Mouse (Mus musculus) NIH3T3 (cell line): ENCODE results near the gene Usp2.
A peak's percentile ranks its signal among the peaks of the same experiment; 100 is the strongest.

Experiments
- DNase-seq: peaks from one replicate; pipeline ENCODE4 v3.0.0-alpha.2; 2012; ENCODE audit warnings: low read depth

The Usp2 gene

GRCm38 (mm10) chr9:44093612-44094503 lies 27.0 kb downstream of the Usp2 start:
- DNase-seq: peak; percentile 58

GRCm38 (mm10) chr9:44094737-44095136 lies 27.9 kb downstream of the Usp2 start:
- no peak for DNase-seq

GRCm38 (mm10) chr9:44095781-44096180 lies 29.0 kb downstream of the Usp2 start:
- no peak for DNase-seq

- no peak for DNase-seq
These were observed 29.7 kb downstream of the Usp2 start for GRCm38 (mm10) chr9:44096536-44096935.

- DNase-seq: no peak
These were observed 34.7 kb downstream of the Usp2 start, which contains the start of gene Mfrp for GRCm38 (mm10) chr9:44101490-44101889. Gene Mfrp, plus strand, starts transcription at chr9:44101729.

- DNase-seq: peak; percentile 27
These were observed 38.1 kb downstream of the Usp2 start for GRCm38 (mm10) chr9:44104881-44105280.

GRCm38 (mm10) chr9:44105781-44106180 lies 39.0 kb downstream of the Usp2 start:
- DNase-seq: peak; percentile 23

- DNase-seq: no peak
These were observed 39.4 kb downstream of the Usp2 start for GRCm38 (mm10) chr9:44106182-44106581.

GRCm38 (mm10) chr9:44106596-44106995 lies 39.8 kb downstream of the Usp2 start:
- DNase-seq: no peak

GRCm38 (mm10) chr9:44107110-44107509 lies 40.3 kb downstream of the Usp2 start, which contains the start of gene C1qtnf5:
Gene C1qtnf5, plus strand, starts transcription at chr9:44107245.
- peak; percentile 95 for DNase-seq

GRCm38 (mm10) chr9:44107557-44108179 lies 40.8 kb downstream of the Usp2 start:
- DNase-seq: no peak

- no peak for DNase-seq
These were observed 41.6 kb downstream of the Usp2 start for GRCm38 (mm10) chr9:44108269-44109055.

- peak; percentile 82 for DNase-seq
These were observed 42.7 kb downstream of the Usp2 start for GRCm38 (mm10) chr9:44109360-44110095.

- DNase-seq: peak; percentile 72
These were observed 45.1 kb downstream of the Usp2 start for GRCm38 (mm10) chr9:44111909-44112308.

GRCm38 (mm10) chr9:44113105-44113789 lies 46.4 kb downstream of the Usp2 start, which contains the start of the genes Gm49380 and Rnf26:
Gene Gm49380, minus strand, starts transcription at chr9:44113500.
Gene Rnf26, minus strand, starts transcription at chr9:44113517.
- DNase-seq: peak; percentile 97

GRCm38 (mm10) chr9:44114453-44114852 lies 47.6 kb downstream of the Usp2 start:
- DNase-seq: no peak

- no peak for DNase-seq
These were observed 48.8 kb downstream of the Usp2 start for GRCm38 (mm10) chr9:44115599-44115998.

- DNase-seq: no peak
These were observed 49.4 kb downstream of the Usp2 start for GRCm38 (mm10) chr9:44116182-44116581.

GRCm38 (mm10) chr9:44119011-44119410 lies 52.2 kb downstream of the Usp2 start:
- DNase-seq: peak; percentile 59

GRCm38 (mm10) chr9:44119948-44120465 lies 53.2 kb downstream of the Usp2 start:
- no peak for DNase-seq

GRCm38 (mm10) chr9:44124317-44124716 lies 57.5 kb downstream of the Usp2 start:
- no peak for DNase-seq
